23 mouse cellular contexts compared by ENCODE assay signal in genomic region chr16:21867727-21868126, GRCm38 (mm10).
DNase-seq lines count a peak whose midpoint lies in the region; TF ChIP-seq lines count a peak whose summit lies in the region.
"Had no signal": no experiment of that assay in that cellular context is flagged by ENCODE, and none has a peak within 500 bp of the region (broad histone marks: within the 10 kb centered on the region; RNA-seq: fewer than 3 reads in every experiment).

No protein-coding gene starts in this region.

- peaks cover 12% of the 10 kb centered on the region; the same call in 1 of the 2 replicates for H3K79me2 ChIP-seq in liver, adult 2 months (ENCODE audit: control insufficient read depth, insufficient read depth, low read length)

- 54% methylated on average over 3 of the region's 3 CpGs for WGBS in kidney, adult 2 months
- WGBS in liver, adult 2 months, result 33% methylated on average over 3 of the region's 3 CpGs
- WGBS in small intestine, adult 2 months, result 48% methylated on average over 3 of the region's 3 CpGs

- TF ChIP-seq CTCF in kidney, adult 2 months (conservative IDR thresholded peaks at IDR 0.05; ENCODE audit: insufficient read depth, insufficient read length, low read depth, low read length), result no peak
- no peak for TF ChIP-seq CTCF in liver, adult 2 months (IDR thresholded peaks at IDR 0.05; ENCODE audit: low read depth, low read length)
- no peak for TF ChIP-seq CTCF in small intestine, adult 2 months (IDR thresholded peaks at IDR 0.05; ENCODE audit: extremely low read depth, insufficient read length, insufficient replicate concordance, low read depth, low read length)

- H3K36me3 ChIP-seq in kidney, adult 2 months (ENCODE audit: control insufficient read depth, insufficient read depth, low read length), result no peaks in the 10 kb centered on the region
- H3K36me3 ChIP-seq in liver, adult 2 months (ENCODE audit: control insufficient read depth, insufficient read depth, low read length), result peaks cover 1% of the 10 kb centered on the region; the same call in 1 of the 2 replicates
- peaks cover 4% of the 10 kb centered on the region for H3K36me3 ChIP-seq in small intestine, adult 2 months (ENCODE audit: control insufficient read depth, insufficient read depth, low read length)
- H3K36me3 ChIP-seq: embryonic facial prominence, embryonic 13.5 days; forebrain, embryonic 10.5 days; forebrain, embryonic 15.5 days; heart, embryonic 13.5 days; midbrain, embryonic 13.5 days; stomach, embryonic 15.5 days had no signal

- peak overlapping the region; percentile 94 for H3K27ac ChIP-seq in kidney, adult 2 months (ENCODE audit: insufficient read depth, low read depth, low read length)
- no peak overlapping the region for H3K27ac ChIP-seq in liver, adult 2 months (replicated peaks; ENCODE audit: insufficient read depth, low read depth, low read length)
- peak overlapping the region; percentile 62; the same call in 1 of the 2 replicates for H3K27ac ChIP-seq in small intestine, adult 2 months (ENCODE audit: insufficient read depth, low read depth, low read length)
- H3K27ac ChIP-seq: embryonic facial prominence, embryonic 13.5 days; forebrain, embryonic 10.5 days; forebrain, embryonic 15.5 days; gastrocnemius, adult 2 months; heart, embryonic 13.5 days; macrophage; stomach, embryonic 15.5 days had no signal

- no peak for TF ChIP-seq POLR2A in kidney, adult 2 months (IDR thresholded peaks at IDR 0.05; ENCODE audit: low read depth, low read length)
- TF ChIP-seq POLR2A in liver, adult 2 months (IDR thresholded peaks at IDR 0.05; ENCODE audit: extremely low read depth, insufficient read depth, low read length), result no peak
- no peak for TF ChIP-seq POLR2A in small intestine, adult 2 months (IDR thresholded peaks at IDR 0.05; ENCODE audit: low read depth, low read length)

- no peak overlapping the region for H3K9ac ChIP-seq in liver, adult 2 months (ENCODE audit: low read depth, low read length)
- H3K9ac ChIP-seq: embryonic facial prominence, embryonic 13.5 days; forebrain, embryonic 15.5 days; heart, embryonic 13.5 days; midbrain, embryonic 13.5 days; stomach, embryonic 15.5 days had no signal

- peaks cover 24% of the 10 kb centered on the region for H3K4me1 ChIP-seq in kidney, adult 2 months (ENCODE audit: control insufficient read depth, insufficient read depth, low read length)
- peaks cover 25% of the 10 kb centered on the region for H3K4me1 ChIP-seq in liver, adult 2 months (ENCODE audit: control insufficient read depth, insufficient read depth, low read length)
- H3K4me1 ChIP-seq in small intestine, adult 2 months (ENCODE audit: control insufficient read depth, insufficient read depth, insufficient read length, low read length), result peaks cover 29% of the 10 kb centered on the region
- H3K4me1 ChIP-seq: stomach, embryonic 15.5 days had no signal

- H3K4me3 ChIP-seq in kidney, adult 2 months (ENCODE audit: insufficient read depth, low read depth, low read length), result 0 out of 2 replicates have a peak overlapping the region, but pooled peaks have one; percentile 30
- no peak overlapping the region for H3K4me3 ChIP-seq in liver, adult 2 months (ENCODE audit: insufficient read depth, low read depth, low read length)
- no peak overlapping the region; the same call in 1 of the 2 replicates for H3K4me3 ChIP-seq in small intestine, adult 2 months (ENCODE audit: low read depth, low read length)
- H3K4me3 ChIP-seq: embryonic facial prominence, embryonic 13.5 days; forebrain, embryonic 10.5 days; forebrain, embryonic 15.5 days; gastrocnemius, adult 2 months; heart, embryonic 13.5 days; midbrain, embryonic 13.5 days; stomach, embryonic 15.5 days had no signal

- H3K27me3 ChIP-seq in kidney, adult 2 months (replicated peaks; ENCODE audit: control insufficient read depth, insufficient read depth, low read length), result no peaks in the 10 kb centered on the region
- H3K27me3 ChIP-seq in liver, adult 2 months (ENCODE audit: control insufficient read depth, insufficient read depth, low read length), result no peaks in the 10 kb centered on the region
- no peaks in the 10 kb centered on the region for H3K27me3 ChIP-seq in small intestine, adult 2 months (ENCODE audit: control insufficient read depth, insufficient read depth, low read length)
- H3K27me3 ChIP-seq: embryonic facial prominence, embryonic 13.5 days; forebrain, embryonic 15.5 days; heart, embryonic 13.5 days; midbrain, embryonic 13.5 days; stomach, embryonic 15.5 days had no signal

- DNase-seq in kidney, adult 2 months, result peak; percentile 71
- DNase-seq in kidney, postnatal 25 days, result no peak
- peak; percentile 80 for DNase-seq in liver, adult 2 months (ENCODE audit: extremely low read depth, low read depth, low spot score)
- no peak for DNase-seq in liver
- DNase-seq in kidney, postnatal 14 days, result peak; percentile 14
- DNase-seq: adrenal gland, adult 2 months; adrenal gland, postnatal 36 days; B cell, adult 2 months; cerebellum, adult 18-20 months; cerebellum, postnatal 10 days; gastrocnemius, adult 2 months; heart, postnatal 10 days; lung, adult 18-20 months; retina, postnatal 1 day; right cerebral cortex, postnatal 14 days had no signal

Comparison
In these comparisons a context has a peak if more than half of its experiments do, and no peak if none do; other contexts are left out.
1. DNase-seq: peak in kidney, adult 2 months (single experiment), liver, adult 2 months (single experiment) and kidney, postnatal 14 days (single experiment); none in kidney, postnatal 25 days (0 of 2) and liver (single experiment).